Mouse (Mus musculus) neural tube, embryonic 11.5 days (tissue): ENCODE data around the gene Dysf. TPM values are rescaled to one million over a fixed set of nuclear protein-coding genes. Genes with fewer than 3 reads are reported as not detected.

Experiments used
- ATAC-seq: fragments of 200-750 bp; cut with Nextera tagmentation; 2 replicates; pipeline ENCODE4 v1.8.0; 2017; ENCODE audit warnings: moderate number of reproducible peaks, mild to moderate bottlenecking, moderate TSS enrichment, moderate library complexity; ENCODE audit not compliant: insufficient read depth, low FRiP score, low TSS enrichment
- DNase-seq: peaks from one replicate; pipeline ENCODE4 v3.0.0-alpha.2; 2015; ENCODE audit warnings: low spot score
- H3K27ac ChIP-seq: fragments of 300-500 bp; sonication (generic); 2 replicates; pipeline ENCODE4 v1.5.1; 2014; ENCODE audit warnings: low read depth, mild to moderate bottlenecking, low read length
- H3K27me3 ChIP-seq: fragments of 300-500 bp; sonication (generic); 2 replicates; pipeline ENCODE4 v1.6.1; 2014; ENCODE audit warnings: mild to moderate bottlenecking, low read length, mixed read lengths; ENCODE audit not compliant: control insufficient read depth, insufficient read depth
- H3K36me3 ChIP-seq: fragments of 300-500 bp; sonication (generic); 2 replicates; pipeline ENCODE4 v1.6.1; 2014; ENCODE audit warnings: mild to moderate bottlenecking, low read length, moderate library complexity, mixed read lengths; ENCODE audit not compliant: control insufficient read depth, insufficient read depth
- H3K4me1 ChIP-seq: fragments of 300-500 bp; sonication (generic); 2 replicates; pipeline ENCODE4 v1.6.1; 2014; ENCODE audit warnings: low read length, mixed read lengths; ENCODE audit not compliant: control insufficient read depth, insufficient read depth
- H3K4me2 ChIP-seq: fragments of 300-500 bp; sonication (generic); 2 replicates; pipeline ENCODE4 v1.6.1; 2014; ENCODE audit warnings: low read depth, mild to moderate bottlenecking, moderate library complexity
- H3K4me3 ChIP-seq: fragments of 300-500 bp; sonication (generic); 2 replicates; pipeline ENCODE4 v1.5.1; 2014; ENCODE audit warnings: low read depth, low read length
- H3K9ac ChIP-seq: fragments of 300-500 bp; sonication (generic); 2 replicates; pipeline ENCODE4 v1.6.1; 2014; ENCODE audit warnings: mild to moderate bottlenecking, low read length
- H3K9me3 ChIP-seq: fragments of 300-500 bp; sonication (generic); 2 replicates; pipeline ENCODE4 v1.6.1; 2016; ENCODE audit warnings: low read length; ENCODE audit not compliant: control insufficient read depth
- WGBS: fragments of 180-500 bp; shearing (Covaris S2); extraction: QIAGEN DNeasy Blood & Tissue Kit; methylation state at CpG from one replicate; pipeline ENCODE4 v1.1.7; 2014; 5-methylcytosine and 5-hydroxymethylcytosine counted together
- polyA plus RNA-seq: library from polyadenylated mRNA; unstranded; fragments of >200 nt; fragmentation: Nextera tagmentation; extraction: Ambion mirVana; gene quantifications from 2 replicates; pipeline ENCODE4 v1.2.1, GENCODE M21; 2014

Gene Dysf
- polyA plus RNA-seq, 1 experiment from 2014 or later: 6.3 TPM

GRCm38 (mm10) chr6:84213101-84213500, 204.7 kb downstream of the Dysf start:
- 72% methylated on average over 3 of the region's 3 CpGs for WGBS
- no peak overlapping the region for H3K4me3 ChIP-seq
- no peak overlapping the region for H3K27ac ChIP-seq
- H3K36me3 ChIP-seq: no peaks in the 10 kb centered on the region
- DNase-seq (no peak), ATAC-seq (no peak)
- no peaks in the 10 kb centered on the region for H3K4me1 ChIP-seq
- no peaks in the 10 kb centered on the region for H3K27me3 ChIP-seq
- no peak overlapping the region for H3K9ac ChIP-seq
- H3K9me3 ChIP-seq: no peaks in the 10 kb centered on the region
- no peak overlapping the region for H3K4me2 ChIP-seq

DNA sequence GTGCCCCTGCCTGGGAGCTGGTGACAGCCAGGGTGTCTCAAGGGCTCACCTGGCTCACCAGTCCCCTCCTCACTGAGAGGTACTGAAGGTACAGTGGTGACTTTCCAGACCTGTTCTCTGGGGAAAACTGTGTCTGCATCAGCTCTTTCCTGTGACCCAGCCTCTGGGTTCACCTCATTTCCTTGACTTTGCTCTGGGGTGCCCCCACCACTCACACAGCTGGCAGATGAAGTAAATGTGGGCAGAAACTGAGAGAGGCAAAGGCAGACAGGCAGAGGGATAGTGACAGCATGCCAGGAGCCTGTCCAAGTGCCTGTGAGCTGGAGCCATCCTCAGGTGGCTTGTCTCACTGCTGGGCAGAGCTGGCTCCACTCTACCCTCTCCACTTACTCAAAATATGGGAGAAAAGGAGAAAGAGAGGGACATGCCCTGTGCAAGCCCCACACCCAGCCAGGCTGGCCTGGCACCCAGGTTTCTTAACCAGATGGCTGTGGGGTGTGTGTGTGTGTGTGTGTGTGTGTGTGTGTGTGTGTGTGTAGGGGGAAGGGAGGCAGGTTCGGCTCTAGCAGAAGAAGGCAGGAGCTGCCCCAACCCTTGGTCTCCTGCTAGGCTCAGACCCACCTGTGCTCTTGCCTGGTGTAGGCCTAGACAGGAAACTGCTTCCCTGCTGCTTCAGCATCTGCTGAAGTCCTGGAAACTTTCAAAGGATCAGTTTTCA, 209.0 kb downstream of the Dysf start:
- DNase-seq: no peak
- Histone ChIP-seq H3K36me3 (no peaks in the 10 kb centered on the region), H3K4me1 (no peaks in the 10 kb centered on the region), H3K4me3 (no peak overlapping the region), H3K27ac (no peak overlapping the region), H3K9ac (no peak overlapping the region), H3K27me3 (no peaks in the 10 kb centered on the region), H3K9me3 (no peaks in the 10 kb centered on the region), H3K4me2 (no peak overlapping the region)
- WGBS: no CpG with 5 or more reads among the region's 1 CpGs
- ATAC-seq: no peak

GRCm38 (mm10) chr6:84219119-84219518, 210.7 kb downstream of the Dysf start:
- ATAC-seq (no peak), DNase-seq (no peak)
- H3K4me1 ChIP-seq: no peaks in the 10 kb centered on the region
- H3K27me3 ChIP-seq: no peaks in the 10 kb centered on the region
- H3K36me3 ChIP-seq: no peaks in the 10 kb centered on the region
- WGBS: 78% methylated on average over 11 of the region's 11 CpGs
- no peak overlapping the region for H3K9ac ChIP-seq
- no peak overlapping the region for H3K27ac ChIP-seq
- no peak overlapping the region for H3K4me2 ChIP-seq
- H3K9me3 ChIP-seq: no peaks in the 10 kb centered on the region
- H3K4me3 ChIP-seq: no peak overlapping the region

DNA sequence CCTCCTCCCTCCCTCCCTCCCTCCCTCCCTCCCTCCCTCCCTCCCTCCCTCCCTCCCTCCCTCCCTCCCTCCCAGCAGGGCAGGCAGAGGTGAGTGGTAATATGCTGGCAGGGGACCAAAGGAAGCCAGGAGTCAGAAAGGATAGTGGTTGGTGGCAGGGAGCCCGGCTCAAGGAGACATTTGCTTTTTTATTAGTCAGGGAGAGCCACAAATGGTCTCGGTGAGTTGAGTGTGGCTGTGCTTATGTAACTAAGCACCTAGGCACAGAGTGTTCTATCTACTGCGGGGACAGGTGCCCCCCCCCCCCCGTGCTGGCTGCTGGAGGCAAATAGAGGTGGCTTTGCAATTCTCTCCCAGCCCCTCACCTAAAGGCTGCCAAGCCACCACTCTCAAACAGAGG, 216.5 kb downstream of the Dysf start:
- no peaks in the 10 kb centered on the region for H3K27me3 ChIP-seq
- H3K36me3 ChIP-seq: no peaks in the 10 kb centered on the region
- no peak overlapping the region for H3K4me3 ChIP-seq
- ATAC-seq: no peak
- no peak overlapping the region for H3K9ac ChIP-seq
- 55% methylated on average over 4 of the region's 4 CpGs for WGBS
- no peaks in the 10 kb centered on the region for H3K9me3 ChIP-seq
- no peaks in the 10 kb centered on the region; the same call in 1 of the 2 replicates for H3K4me1 ChIP-seq
- H3K27ac ChIP-seq: no peak overlapping the region
- H3K4me2 ChIP-seq: no peak overlapping the region
- no peak for DNase-seq

GRCm38 (mm10) chr6:84225587-84225986, 217.2 kb downstream of the Dysf start:
- DNase-seq (no peak), ATAC-seq (no peak)
- Histone ChIP-seq H3K9me3 (no peaks in the 10 kb centered on the region), H3K36me3 (no peaks in the 10 kb centered on the region), H3K4me3 (no peak overlapping the region), H3K27ac (no peak overlapping the region), H3K4me2 (no peak overlapping the region), H3K9ac (no peak overlapping the region), H3K27me3 (no peaks in the 10 kb centered on the region), H3K4me1 (no peaks in the 10 kb centered on the region; the same call in 1 of the 2 replicates)
- WGBS: 83% methylated on average over 6 of the region's 6 CpGs

GRCm38 (mm10) chr6:84228196-84228595, 219.8 kb downstream of the Dysf start:
- no peak overlapping the region for H3K9ac ChIP-seq
- no peak overlapping the region for H3K27ac ChIP-seq
- no peaks in the 10 kb centered on the region for H3K36me3 ChIP-seq
- ATAC-seq (no peak), DNase-seq (no peak)
- no peak overlapping the region for H3K4me2 ChIP-seq
- H3K4me3 ChIP-seq: no peak overlapping the region
- 69% methylated on average over 4 of the region's 4 CpGs for WGBS
- H3K27me3 ChIP-seq: no peaks in the 10 kb centered on the region
- H3K4me1 ChIP-seq: peaks cover 5% of the 10 kb centered on the region; the same call in 1 of the 2 replicates
- no peaks in the 10 kb centered on the region for H3K9me3 ChIP-seq

GRCm38 (mm10) chr6:84228786-84229185, 220.4 kb downstream of the Dysf start:
- no peak overlapping the region for H3K27ac ChIP-seq
- no peak overlapping the region for H3K9ac ChIP-seq
- no peak overlapping the region for H3K4me2 ChIP-seq
- ATAC-seq: no peak
- H3K4me1 ChIP-seq: peaks cover 5% of the 10 kb centered on the region; the same call in 1 of the 2 replicates
- WGBS: 29% methylated on average over 5 of the region's 5 CpGs
- no peaks in the 10 kb centered on the region for H3K9me3 ChIP-seq
- H3K27me3 ChIP-seq: no peaks in the 10 kb centered on the region
- DNase-seq: peak; percentile 29
- no peak overlapping the region for H3K4me3 ChIP-seq
- no peaks in the 10 kb centered on the region for H3K36me3 ChIP-seq

- WGBS: 53% methylated on average over 7 of the region's 7 CpGs
- H3K4me3 ChIP-seq: no peak overlapping the region
- no peaks in the 10 kb centered on the region for H3K27me3 ChIP-seq
- no peak for ATAC-seq
- no peaks in the 10 kb centered on the region for H3K36me3 ChIP-seq
- H3K4me2 ChIP-seq: no peak overlapping the region
- H3K27ac ChIP-seq: no peak overlapping the region
- H3K4me1 ChIP-seq: peaks cover 5% of the 10 kb centered on the region; the same call in 1 of the 2 replicates
- H3K9ac ChIP-seq: no peak overlapping the region
- no peak for DNase-seq
- H3K9me3 ChIP-seq: no peaks in the 10 kb centered on the region
Observed at GRCm38 (mm10) chr6:84229739-84230138, 221.3 kb downstream of the Dysf start.

DNA sequence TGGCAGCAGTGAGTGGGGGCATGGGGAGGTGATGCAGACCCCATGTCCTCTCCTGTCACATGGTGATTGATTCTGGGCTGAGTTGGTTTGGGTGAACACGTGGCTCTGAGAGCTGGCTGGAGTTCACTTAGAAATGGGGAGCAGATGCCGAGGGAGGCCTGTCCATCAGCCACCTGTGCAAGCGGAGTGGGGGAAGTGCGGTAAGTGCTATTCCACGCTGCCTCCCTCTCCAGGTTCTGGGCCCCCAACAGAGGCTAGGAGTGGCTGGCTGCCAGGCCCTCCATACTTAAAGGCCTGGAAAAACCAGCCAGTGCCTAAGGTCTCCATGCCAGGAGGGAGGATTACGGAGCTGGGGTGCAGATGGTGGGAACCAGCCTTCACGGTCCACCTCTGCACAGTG, 222.7 kb downstream of the Dysf start:
- H3K36me3 ChIP-seq: no peaks in the 10 kb centered on the region
- no peak overlapping the region for H3K9ac ChIP-seq
- H3K4me3 ChIP-seq: no peak overlapping the region
- no peaks in the 10 kb centered on the region for H3K27me3 ChIP-seq
- ATAC-seq: no peak
- H3K4me1 ChIP-seq: peaks cover 5% of the 10 kb centered on the region; the same call in 1 of the 2 replicates
- H3K9me3 ChIP-seq: no peaks in the 10 kb centered on the region
- no peak overlapping the region for H3K4me2 ChIP-seq
- DNase-seq: no peak
- WGBS: 56% methylated on average over 7 of the region's 7 CpGs
- H3K27ac ChIP-seq: no peak overlapping the region
